Mouse (Mus musculus) 3134 (cell line): ENCODE results near the gene Lrrtm4.

ENCODE experiments used
- DNase-seq: peaks from one replicate; pipeline ENCODE4 v3.0.0-alpha.2; 2011; ENCODE audit warnings: low spot score; ENCODE audit not compliant: insufficient read length; ENCODE audit errors: extremely low read depth

Lrrtm4 gene

GRCm38 (mm10) chr6:80664039-80664438 is 645.4 kb downstream of the Lrrtm4 start:
- DNase-seq: no peak

- no peak for DNase-seq
These were observed 685.5 kb downstream of the Lrrtm4 start for GRCm38 (mm10) chr6:80704183-80704582.

- DNase-seq: no peak
These were observed 701.8 kb downstream of the Lrrtm4 start for GRCm38 (mm10) chr6:80720468-80720867.

- DNase-seq: no peak
These were observed 714.7 kb downstream of the Lrrtm4 start for GRCm38 (mm10) chr6:80733416-80733815.

- DNase-seq: no peak
These were observed 732.1 kb downstream of the Lrrtm4 start for GRCm38 (mm10) chr6:80750769-80751168.

- no peak for DNase-seq
These were observed 742.0 kb downstream of the Lrrtm4 start for GRCm38 (mm10) chr6:80760641-80761204.

DNA sequence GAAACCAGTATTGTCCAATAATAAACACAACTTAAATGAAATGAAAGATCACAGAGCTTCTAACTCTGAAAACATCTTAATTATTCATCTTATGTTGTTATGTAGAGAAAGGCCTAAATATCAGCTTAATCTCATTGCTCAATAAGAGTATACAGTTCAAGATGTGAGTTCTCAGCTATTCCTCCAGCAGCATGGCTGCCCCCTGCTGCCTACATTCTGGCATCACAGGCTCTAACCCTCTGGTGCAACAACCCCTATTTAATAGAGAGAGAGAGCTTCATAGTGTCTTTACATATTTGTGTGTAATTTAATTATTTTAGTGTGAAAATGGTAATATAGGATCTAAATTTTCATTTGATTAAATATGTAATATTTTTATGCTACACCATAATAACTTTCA is 767.6 kb downstream of the Lrrtm4 start:
- no peak for DNase-seq

DNA sequence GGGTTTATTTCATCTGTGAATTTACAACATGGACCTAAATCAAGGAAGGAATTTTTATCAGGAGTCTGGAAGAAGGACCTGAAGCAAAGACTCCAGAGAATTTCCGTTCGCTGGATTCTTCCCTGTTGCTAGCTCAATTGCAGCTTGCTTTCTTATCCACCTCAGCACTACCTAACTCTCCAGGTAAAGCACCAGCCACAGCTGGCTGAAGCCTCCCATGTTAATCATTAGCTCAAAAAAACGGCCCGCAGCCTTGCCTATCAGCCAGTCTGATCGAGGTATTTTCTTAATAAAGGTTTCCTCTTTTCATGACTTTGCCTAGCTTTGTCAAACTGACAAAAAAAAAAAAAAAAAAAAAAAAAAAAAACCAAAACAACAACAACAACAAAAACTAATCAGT is 805.1 kb downstream of the Lrrtm4 start:
- DNase-seq: no peak

DNA sequence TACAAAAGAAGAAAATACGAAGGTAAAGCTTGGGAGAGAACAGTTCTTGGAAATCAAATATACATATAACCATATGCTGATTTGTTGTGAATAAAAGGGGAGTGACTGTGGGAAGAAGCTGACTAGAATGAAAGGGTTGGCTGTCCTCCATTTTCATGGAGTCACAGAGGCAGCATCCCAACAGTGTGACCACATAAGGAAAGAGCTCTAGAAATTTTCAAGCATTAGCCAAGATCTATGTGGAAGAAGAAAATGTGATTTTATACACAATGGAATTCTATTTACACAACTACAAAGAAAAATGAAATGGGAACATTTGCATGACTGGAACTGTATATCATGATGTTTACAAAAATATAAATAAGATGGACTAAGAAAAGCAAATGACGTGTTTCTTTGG is 821.1 kb downstream of the Lrrtm4 start:
- no peak for DNase-seq

DNA sequence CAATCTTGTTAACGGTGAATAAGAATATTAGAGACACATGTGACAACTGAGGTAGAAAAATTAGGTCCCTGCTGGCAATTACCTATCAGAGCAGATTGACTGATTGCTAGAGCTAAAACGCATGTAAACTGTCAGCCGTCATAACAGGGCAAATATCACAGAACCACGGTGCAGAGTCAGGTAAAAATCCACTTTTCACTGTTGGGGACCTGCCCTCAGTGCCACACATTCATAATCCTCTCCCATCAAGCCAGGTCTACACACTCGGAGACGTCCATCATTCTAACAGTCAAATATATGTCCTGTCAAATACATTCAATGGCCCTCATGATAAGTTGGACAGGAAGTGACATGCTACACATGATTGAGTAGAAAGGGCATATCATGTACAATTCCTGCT is 826.6 kb downstream of the Lrrtm4 start:
- DNase-seq: no peak

- DNase-seq: no peak
These were observed 838.4 kb downstream of the Lrrtm4 start for GRCm38 (mm10) chr6:80856910-80857543.
